Mouse (Mus musculus) erythroblast, embryonic 14.5 days (primary cell): ENCODE data around the gene Wwc1.

ENCODE experiments used
- GATA1 ChIP-seq: IDR thresholded peaks from 2 replicates; pipeline ENCODE4 v1.6.1; 2012; ENCODE audit warnings: low read length, inconsistent platforms, mixed read lengths
- TAL1 ChIP-seq: IDR thresholded peaks from 3 replicates; pipeline ENCODE4 v1.6.1; 2012; ENCODE audit warnings: low read length, inconsistent platforms, mixed read lengths

DNA sequence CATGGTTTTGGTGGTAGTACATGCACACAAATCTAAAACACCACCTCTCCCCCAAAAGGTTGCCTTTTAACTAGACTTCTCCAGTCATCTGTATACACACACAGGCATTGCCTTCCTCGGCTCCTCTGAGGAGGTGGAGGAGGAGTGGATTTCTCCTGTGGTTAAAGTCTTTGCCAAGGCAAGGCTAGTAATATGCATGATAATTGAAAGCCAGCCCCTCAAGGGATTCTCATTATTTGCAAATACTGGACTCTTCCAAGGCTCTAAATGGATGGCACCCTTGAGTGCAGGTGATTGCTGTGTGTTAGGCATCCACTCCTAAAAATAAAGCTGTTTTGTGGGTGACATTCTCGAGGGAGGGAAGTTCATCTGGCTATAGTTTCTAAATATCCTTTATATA, 191.9 kb downstream of the Wwc1 start:
- no peak for TF ChIP-seq TAL1
- TF ChIP-seq GATA1 = no peak
